Mouse (Mus musculus): Measurements from ENCODE around the gene Rhobtb1.
A peak's percentile ranks its signal among the peaks of the same experiment; 100 is the strongest.

Rhobtb1 gene

GRCm38 (mm10) chr10:69211560-69211959 lies 60.3 kb downstream of the Rhobtb1 start:
- DNase-seq (ENCODE audit: low read depth): peak; percentile 43

GRCm38 (mm10) chr10:69211976-69212375 lies 60.7 kb downstream of the Rhobtb1 start:
- peak; percentile 22 for DNase-seq (ENCODE audit: low read depth)

GRCm38 (mm10) chr10:69212542-69213440 lies 61.6 kb downstream of the Rhobtb1 start, which contains the start of gene A930033H14Rik:
TSS of gene A930033H14Rik (minus strand) at chr10:69213098.
- peak; percentile 65 for DNase-seq (ENCODE audit: low read depth)

GRCm38 (mm10) chr10:69213451-69213877 lies 62.2 kb downstream of the Rhobtb1 start:
- no peak for DNase-seq (ENCODE audit: low read depth)

GRCm38 (mm10) chr10:69213986-69214385 lies 62.8 kb downstream of the Rhobtb1 start:
- no peak for DNase-seq (ENCODE audit: low read depth)

GRCm38 (mm10) chr10:69217127-69217690 lies 66.0 kb downstream of the Rhobtb1 start:
- DNase-seq (ENCODE audit: low read depth): no peak

GRCm38 (mm10) chr10:69218458-69219288 lies 67.4 kb downstream of the Rhobtb1 start:
- DNase-seq (ENCODE audit: low read depth): no peak

GRCm38 (mm10) chr10:69219289-69219626 lies 68.0 kb downstream of the Rhobtb1 start:
- DNase-seq (ENCODE audit: low read depth): no peak

- DNase-seq (ENCODE audit: low read depth): no peak
These were observed 69.1 kb downstream of the Rhobtb1 start for GRCm38 (mm10) chr10:69220296-69220695.

GRCm38 (mm10) chr10:69221148-69221547 lies 69.9 kb downstream of the Rhobtb1 start:
- no peak for DNase-seq (ENCODE audit: low read depth)

GRCm38 (mm10) chr10:69221955-69222354 lies 70.7 kb downstream of the Rhobtb1 start:
- peak; percentile 30 for DNase-seq (ENCODE audit: low read depth)

- no peak for DNase-seq (ENCODE audit: low read depth)
These were observed 72.0 kb downstream of the Rhobtb1 start for GRCm38 (mm10) chr10:69223232-69223631.

- no peak for DNase-seq (ENCODE audit: low read depth)
These were observed 73.0 kb downstream of the Rhobtb1 start for GRCm38 (mm10) chr10:69224276-69224675.

GRCm38 (mm10) chr10:69225471-69225870 lies 74.2 kb downstream of the Rhobtb1 start:
- DNase-seq (ENCODE audit: low read depth): no peak

GRCm38 (mm10) chr10:69225951-69226350 lies 74.7 kb downstream of the Rhobtb1 start:
- DNase-seq (ENCODE audit: low read depth): no peak

- DNase-seq (ENCODE audit: low read depth): no peak
These were observed 86.0 kb downstream of the Rhobtb1 start for GRCm38 (mm10) chr10:69237185-69237584.

GRCm38 (mm10) chr10:69237781-69238180 lies 86.5 kb downstream of the Rhobtb1 start:
- DNase-seq (ENCODE audit: low read depth): no peak

GRCm38 (mm10) chr10:69238311-69238710 lies 87.1 kb downstream of the Rhobtb1 start:
- DNase-seq (ENCODE audit: low read depth): no peak

- no peak for DNase-seq (ENCODE audit: low read depth)
These were observed 89.3 kb downstream of the Rhobtb1 start for GRCm38 (mm10) chr10:69240530-69240929.

- no peak for DNase-seq (ENCODE audit: low read depth)
These were observed 93.9 kb downstream of the Rhobtb1 start for GRCm38 (mm10) chr10:69245151-69245550.

GRCm38 (mm10) chr10:69245906-69246668 lies 94.9 kb downstream of the Rhobtb1 start:
- no peak for DNase-seq (ENCODE audit: low read depth)

GRCm38 (mm10) chr10:69246762-69247161 lies 95.5 kb downstream of the Rhobtb1 start:
- no peak for DNase-seq (ENCODE audit: low read depth)
